Mouse (Mus musculus) forebrain, embryonic 11.5 days (tissue): ENCODE data around the gene Col23a1. TPM values are rescaled to one million over a fixed set of nuclear protein-coding genes. Genes with fewer than 3 reads are reported as not detected.

Experiments used
- ATAC-seq: fragments of 200-750 bp; cut with Nextera tagmentation; replicated peaks from 2 replicates; pipeline ENCODE4 v1.8.0; 2017; ENCODE audit warnings: moderate TSS enrichment; ENCODE audit not compliant: low FRiP score
- DNase-seq: peaks from one replicate; pipeline ENCODE4 v3.0.0-alpha.2; 2017; ENCODE audit warnings: low spot score
- H3K27ac ChIP-seq: fragments of 300-500 bp; sonication (generic); 2 replicates; pipeline ENCODE4 v1.5.1; 2014; ENCODE audit warnings: low read depth, low read length
- H3K27me3 ChIP-seq: fragments of 300-500 bp; sonication (generic); 2 replicates; pipeline ENCODE4 v1.6.1; 2014; ENCODE audit warnings: mild to moderate bottlenecking, low read length, mixed read lengths; ENCODE audit not compliant: control insufficient read depth, insufficient read depth
- H3K36me3 ChIP-seq: fragments of 300-500 bp; sonication (generic); 2 replicates; pipeline ENCODE4 v1.6.1; 2014; ENCODE audit warnings: mild to moderate bottlenecking, low read length, moderate library complexity, mixed read lengths; ENCODE audit not compliant: control insufficient read depth, insufficient read depth
- H3K4me1 ChIP-seq: fragments of 300-500 bp; sonication (generic); replicated peaks from 2 replicates; pipeline ENCODE4 v1.6.1; 2014; ENCODE audit warnings: low read length, mixed read lengths; ENCODE audit not compliant: control insufficient read depth, insufficient read depth
- H3K4me2 ChIP-seq: fragments of 300-500 bp; sonication (generic); 2 replicates; pipeline ENCODE4 v1.6.1; 2014; ENCODE audit warnings: low read depth, mild to moderate bottlenecking, low read length, moderate library complexity, mixed read lengths; ENCODE audit not compliant: severe bottlenecking
- H3K4me3 ChIP-seq: fragments of 300-500 bp; sonication (generic); 2 replicates; pipeline ENCODE4 v1.5.1; 2014; ENCODE audit warnings: low read depth, low read length
- H3K9ac ChIP-seq: fragments of 300-500 bp; sonication (generic); 2 replicates; pipeline ENCODE4 v1.6.1; 2014; ENCODE audit warnings: low read length
- H3K9me3 ChIP-seq: fragments of 300-500 bp; sonication (generic); 2 replicates; pipeline ENCODE4 v1.6.1; 2016; ENCODE audit warnings: low read length, mixed read lengths; ENCODE audit not compliant: control insufficient read depth
- WGBS: fragments of 180-500 bp; shearing (Covaris S2); extraction: QIAGEN DNeasy Blood & Tissue Kit; methylation state at CpG from one replicate; pipeline ENCODE4 v1.1.7; 2014; 5-methylcytosine and 5-hydroxymethylcytosine counted together
- polyA plus RNA-seq: library from polyadenylated mRNA; unstranded; fragments of >200 nt; fragmentation: Nextera tagmentation; extraction: Ambion mirVana; gene quantifications from 2 replicates; pipeline ENCODE4 v1.2.1, GENCODE M21; 2014

Gene Col23a1
- polyA plus RNA-seq, 1 experiment from 2014 or later, result 7.5 TPM

DNA sequence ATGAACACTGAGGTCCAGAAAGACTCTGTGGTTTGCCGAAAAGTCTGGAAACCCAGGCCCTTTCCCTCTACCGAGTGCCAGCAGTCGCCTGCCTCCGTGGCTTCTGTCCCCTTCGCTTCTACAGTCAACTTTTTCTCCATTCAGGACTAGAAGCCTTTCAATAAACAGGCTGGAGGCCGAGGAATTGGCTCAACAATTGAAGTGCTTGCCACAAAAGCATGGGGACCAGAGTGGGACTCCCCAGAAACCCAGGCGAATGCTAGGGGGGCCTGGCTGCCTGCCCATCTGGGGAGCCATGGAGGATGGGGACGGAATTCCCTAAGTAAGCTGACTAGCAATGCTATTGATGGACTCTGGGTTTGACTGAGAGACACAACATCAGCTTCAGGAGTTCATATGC lies 187.9 kb downstream of the Col23a1 start:
- H3K4me2 ChIP-seq, result no peak overlapping the region
- H3K27ac ChIP-seq, result no peak overlapping the region
- H3K27me3 ChIP-seq, result no peaks in the 10 kb centered on the region
- no peak overlapping the region for H3K9ac ChIP-seq
- no peaks in the 10 kb centered on the region for H3K4me1 ChIP-seq
- DNase-seq, result no peak
- 80% methylated on average over 8 of the region's 8 CpGs for WGBS
- H3K9me3 ChIP-seq, result no peaks in the 10 kb centered on the region
- H3K36me3 ChIP-seq, result no peaks in the 10 kb centered on the region
- no peak overlapping the region for H3K4me3 ChIP-seq
- no peak for ATAC-seq

DNA sequence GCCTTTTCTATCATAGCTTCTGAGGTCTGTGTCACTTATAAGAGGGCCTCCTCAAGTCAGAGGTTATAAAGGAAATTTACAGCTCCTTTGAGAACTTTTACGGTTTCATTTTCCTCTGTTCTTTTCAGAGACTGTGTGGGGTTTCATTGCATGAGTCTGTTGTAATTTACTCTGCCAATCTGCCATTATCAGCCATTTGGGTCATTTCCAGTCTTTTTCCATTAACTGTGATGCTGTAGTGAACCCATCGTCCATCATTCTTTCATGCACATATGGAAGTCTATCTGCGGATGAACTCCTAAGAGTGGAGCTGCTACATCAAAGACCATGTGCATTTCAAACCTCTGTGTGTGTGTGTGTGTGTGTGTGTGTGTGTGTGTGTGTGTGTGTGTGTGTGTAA lies 192.5 kb downstream of the Col23a1 start:
- H3K4me2 ChIP-seq, result no peak overlapping the region
- 89% methylated on average over 3 of the region's 3 CpGs for WGBS
- ATAC-seq (no peak), DNase-seq (no peak)
- no peaks in the 10 kb centered on the region for H3K4me1 ChIP-seq
- H3K27me3 ChIP-seq, result no peaks in the 10 kb centered on the region
- no peaks in the 10 kb centered on the region for H3K36me3 ChIP-seq
- H3K9ac ChIP-seq, result no peak overlapping the region
- H3K9me3 ChIP-seq, result no peaks in the 10 kb centered on the region
- no peak overlapping the region for H3K27ac ChIP-seq
- no peak overlapping the region for H3K4me3 ChIP-seq

DNA sequence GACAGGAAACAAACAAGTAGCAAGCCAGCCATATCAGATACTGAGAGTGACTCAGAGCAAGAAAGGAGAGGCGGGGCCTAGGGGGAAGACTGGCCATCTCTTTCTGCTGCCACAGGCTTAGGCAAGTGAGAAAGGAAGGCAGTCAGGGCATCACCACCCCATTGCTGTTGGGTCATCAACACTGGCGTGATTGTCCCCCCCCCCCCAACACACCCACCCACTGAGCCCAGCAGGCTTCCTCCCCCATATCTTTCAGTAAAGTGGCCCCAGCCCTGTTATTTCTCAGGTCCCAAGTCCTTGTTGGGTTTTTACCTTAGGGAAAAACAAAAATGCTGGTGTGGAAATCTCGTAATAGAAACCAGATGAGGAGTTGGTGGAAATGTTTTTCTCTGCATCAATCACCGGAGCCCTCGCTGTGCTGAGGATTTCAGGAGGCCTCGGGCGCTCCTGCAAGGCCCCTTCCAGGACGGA lies 195.4 kb downstream of the Col23a1 start:
- ATAC-seq, result no peak
- no peak overlapping the region for H3K27ac ChIP-seq
- DNase-seq, result no peak

DNA sequence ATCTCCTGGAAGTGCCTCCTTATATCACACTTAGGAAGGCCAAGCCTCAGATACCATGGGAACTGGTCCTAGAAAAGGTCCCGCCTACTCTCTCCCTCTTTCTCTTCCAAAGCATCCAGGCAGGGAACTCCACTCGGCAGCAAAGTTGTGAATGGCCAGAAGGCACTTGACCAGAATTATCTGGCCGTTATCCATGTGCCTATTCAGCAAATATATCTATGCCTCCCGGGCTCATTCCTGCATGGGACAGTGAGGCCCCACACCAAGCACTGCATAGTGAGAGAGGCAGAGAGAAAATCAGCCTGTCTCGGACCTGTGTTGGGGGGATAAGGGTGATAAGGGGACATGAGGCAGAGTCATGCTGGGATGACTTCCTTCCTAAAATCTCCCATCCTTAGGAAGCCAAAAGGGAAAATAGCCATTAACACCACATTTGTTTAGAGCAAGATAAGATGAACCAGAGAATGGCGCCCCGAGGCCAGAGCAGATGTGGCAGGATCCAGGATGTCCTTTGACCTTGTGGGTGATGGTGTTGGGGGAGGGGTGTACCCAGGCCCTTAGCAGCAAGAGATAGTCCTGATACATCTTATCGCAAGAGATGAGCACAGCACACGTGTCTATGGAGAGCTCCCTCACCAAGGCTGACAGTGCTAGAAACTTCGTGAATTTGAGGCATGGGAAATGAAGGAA lies 196.2 kb downstream of the Col23a1 start:
- H3K9ac ChIP-seq, result no peak overlapping the region
- H3K4me3 ChIP-seq, result no peak overlapping the region
- no peak overlapping the region for H3K27ac ChIP-seq
- H3K36me3 ChIP-seq, result no peaks in the 10 kb centered on the region
- 74% methylated on average over 10 of the region's 10 CpGs for WGBS
- H3K4me1 ChIP-seq, result no peaks in the 10 kb centered on the region
- H3K27me3 ChIP-seq, result no peaks in the 10 kb centered on the region
- DNase-seq (no peak), ATAC-seq (no peak)
- H3K4me2 ChIP-seq, result no peak overlapping the region
- H3K9me3 ChIP-seq, result no peaks in the 10 kb centered on the region; the same call in 1 of the 2 replicates

More for the DNA sequence above, 195.4 kb downstream of the Col23a1 start:
- WGBS, result 75% methylated on average over 8 of the region's 8 CpGs
- no peak overlapping the region for H3K4me2 ChIP-seq
- no peak overlapping the region for H3K9ac ChIP-seq
- H3K27me3 ChIP-seq, result no peaks in the 10 kb centered on the region
- no peak overlapping the region for H3K4me3 ChIP-seq
- no peaks in the 10 kb centered on the region; the same call in 1 of the 2 replicates for H3K9me3 ChIP-seq
- no peaks in the 10 kb centered on the region for H3K36me3 ChIP-seq
- H3K4me1 ChIP-seq, result no peaks in the 10 kb centered on the region

DNA sequence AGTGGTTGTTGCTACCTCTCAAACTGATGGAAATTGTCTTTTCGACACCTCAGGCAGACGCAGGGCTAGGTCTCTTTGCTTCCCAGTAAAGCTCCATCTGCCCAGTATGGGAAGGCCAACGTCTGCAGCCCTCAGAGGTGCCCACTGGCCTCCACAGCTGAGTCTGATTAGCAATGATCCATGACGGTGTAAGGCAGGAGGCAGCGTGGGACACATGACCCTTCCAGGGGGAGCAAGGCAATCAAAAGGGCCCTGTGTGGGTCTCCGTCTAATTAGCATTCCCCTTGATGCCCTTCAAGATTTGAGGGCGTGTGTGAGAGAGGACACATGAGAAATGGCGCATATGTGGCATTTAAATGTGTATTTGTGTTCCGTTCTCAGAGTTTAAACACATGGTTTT lies 199.1 kb downstream of the Col23a1 start:
- ATAC-seq, result no peak
- no peak overlapping the region for H3K27ac ChIP-seq

DNA sequence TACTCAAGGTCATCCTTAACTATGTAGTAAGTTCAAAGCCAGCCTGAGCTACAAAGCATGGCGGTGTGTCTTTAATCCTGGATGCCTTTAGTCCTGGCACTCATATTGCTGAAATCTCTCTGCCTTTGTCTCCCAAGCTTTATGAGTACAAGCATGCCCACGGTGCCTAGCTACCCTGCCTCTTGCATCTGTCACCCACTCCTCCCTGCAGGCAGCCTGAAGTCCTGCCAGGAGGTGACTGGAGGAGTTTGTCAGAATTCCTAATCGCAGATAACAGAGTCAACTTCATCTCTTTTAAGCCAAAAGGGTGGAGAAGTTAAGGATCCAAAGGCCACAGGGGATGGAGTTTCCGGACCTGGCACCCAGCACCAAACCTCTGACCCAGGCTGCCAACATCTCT lies 203.7 kb downstream of the Col23a1 start:
- Histone ChIP-seq H3K9me3 (no peaks in the 10 kb centered on the region; the same call in 1 of the 2 replicates), H3K4me1 (no peaks in the 10 kb centered on the region), H3K27ac (no peak overlapping the region), H3K4me2 (no peak overlapping the region), H3K27me3 (no peaks in the 10 kb centered on the region), H3K4me3 (no peak overlapping the region), H3K9ac (no peak overlapping the region), H3K36me3 (no peaks in the 10 kb centered on the region)
- DNase-seq, result no peak
- 83% methylated on average over 4 of the region's 4 CpGs for WGBS
- no peak for ATAC-seq

More for the DNA sequence above, 199.1 kb downstream of the Col23a1 start:
- H3K9ac ChIP-seq, result no peak overlapping the region
- no peaks in the 10 kb centered on the region for H3K4me1 ChIP-seq
- H3K27me3 ChIP-seq, result no peaks in the 10 kb centered on the region
- no peaks in the 10 kb centered on the region for H3K36me3 ChIP-seq
- WGBS, result 58% methylated on average over 9 of the region's 9 CpGs
- no peak for DNase-seq
- H3K4me3 ChIP-seq, result no peak overlapping the region
- H3K9me3 ChIP-seq, result no peaks in the 10 kb centered on the region; the same call in 1 of the 2 replicates
- no peak overlapping the region for H3K4me2 ChIP-seq

DNA sequence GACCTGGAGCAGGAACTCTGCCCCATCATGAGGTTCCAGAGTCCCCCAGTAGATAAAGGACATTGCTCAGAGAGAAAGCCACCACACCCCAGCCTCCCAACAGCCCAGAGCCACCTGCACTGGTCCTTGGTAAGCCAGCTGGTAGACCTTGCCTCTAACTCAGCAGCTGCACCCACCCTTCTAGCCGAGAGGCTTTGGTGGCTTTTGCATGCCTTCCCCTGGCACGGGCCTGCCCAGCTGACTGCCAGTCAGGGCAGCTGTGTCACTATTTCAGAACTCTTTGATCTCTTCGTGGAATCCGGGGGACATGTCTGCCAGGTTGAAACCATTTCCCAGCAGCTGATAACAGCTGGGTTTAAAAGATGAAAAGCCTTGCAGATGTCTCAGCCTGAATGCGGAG lies 204.5 kb downstream of the Col23a1 start:
- ATAC-seq, result no peak
- 79% methylated on average over 5 of the region's 5 CpGs for WGBS

DNA sequence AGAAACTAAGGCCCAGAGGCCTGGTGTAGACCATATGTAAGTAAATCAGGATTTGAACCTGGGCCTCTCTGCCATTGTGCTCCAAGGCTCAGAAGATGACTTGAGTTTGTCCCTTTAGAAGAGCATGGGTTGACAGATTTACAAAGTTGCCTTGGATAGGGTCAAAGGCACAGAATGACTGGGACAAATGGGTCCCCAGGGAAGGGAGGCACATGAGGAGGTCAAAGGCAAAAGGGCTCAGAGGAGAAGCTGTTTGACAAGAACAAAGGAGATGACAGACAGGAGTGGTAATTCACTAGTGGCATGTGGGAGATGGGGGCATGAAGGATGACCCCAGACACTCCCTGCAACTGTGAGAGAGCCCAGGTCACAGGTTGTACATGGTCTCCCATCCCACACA lies 210.1 kb downstream of the Col23a1 start:
- Histone ChIP-seq H3K36me3 (no peaks in the 10 kb centered on the region), H3K4me1 (no peaks in the 10 kb centered on the region), H3K4me2 (no peak overlapping the region), H3K27ac (no peak overlapping the region), H3K9ac (no peak overlapping the region), H3K27me3 (no peaks in the 10 kb centered on the region), H3K4me3 (no peak overlapping the region), H3K9me3 (no peaks in the 10 kb centered on the region)
- DNase-seq (no peak), ATAC-seq (no peak)

More for the DNA sequence above, 204.5 kb downstream of the Col23a1 start:
- no peak overlapping the region for H3K4me3 ChIP-seq
- no peaks in the 10 kb centered on the region for H3K36me3 ChIP-seq
- no peaks in the 10 kb centered on the region; the same call in 1 of the 2 replicates for H3K9me3 ChIP-seq
- H3K27me3 ChIP-seq, result no peaks in the 10 kb centered on the region
- H3K4me2 ChIP-seq, result no peak overlapping the region
- no peak for DNase-seq
- no peak overlapping the region for H3K27ac ChIP-seq
- H3K4me1 ChIP-seq, result no peaks in the 10 kb centered on the region
- no peak overlapping the region for H3K9ac ChIP-seq

DNA sequence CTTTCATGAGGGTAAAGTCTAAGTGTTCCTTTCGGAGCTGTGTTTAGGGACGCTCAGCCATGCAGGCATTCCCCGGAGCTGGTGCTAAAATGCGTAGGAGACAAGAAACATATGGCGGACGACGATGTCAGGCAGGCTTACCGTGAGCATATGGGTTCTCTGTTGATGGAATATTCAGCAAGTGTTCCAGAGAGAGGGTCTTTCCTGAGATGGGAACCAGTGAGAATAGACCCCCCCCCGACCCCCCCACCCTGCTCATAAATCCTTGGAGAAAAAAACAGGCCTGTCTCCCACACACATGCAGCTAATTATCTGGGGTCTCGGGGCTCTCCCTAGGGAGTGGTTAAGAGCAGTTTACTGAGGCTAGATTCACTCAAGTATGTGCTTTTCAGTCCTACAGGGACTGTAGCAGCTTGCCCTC lies 212.7 kb downstream of the Col23a1 start:
- WGBS, result 76% methylated on average over 10 of the region's 10 CpGs

More for the DNA sequence above, 212.7 kb downstream of the Col23a1 start:
- no peak overlapping the region for H3K9ac ChIP-seq
- no peak for DNase-seq
- H3K4me3 ChIP-seq, result no peak overlapping the region
- H3K27ac ChIP-seq, result no peak overlapping the region
- no peaks in the 10 kb centered on the region for H3K36me3 ChIP-seq
- no peaks in the 10 kb centered on the region for H3K27me3 ChIP-seq
- no peak overlapping the region for H3K4me2 ChIP-seq
- ATAC-seq, result no peak
- no peaks in the 10 kb centered on the region for H3K4me1 ChIP-seq
- no peaks in the 10 kb centered on the region for H3K9me3 ChIP-seq
